Mouse (Mus musculus) neural tube, embryonic 14.5 days (tissue): ENCODE measurements at regions not wholly inside any gene's neighbourhood (a gene's known extent, or its start where the extent isn't known, plus 50 kb on each side); places are given as distances from the start of the nearest gene placed in this dataset.

ENCODE experiments used
- ATAC-seq: fragments of 200-750 bp; cut with Nextera tagmentation; 2 replicates; pipeline ENCODE4 v1.8.0; 2017; ENCODE audit warnings: low read depth, mild to moderate bottlenecking, moderate TSS enrichment, moderate library complexity
- H3K27ac ChIP-seq: fragments of 300-500 bp; sonication (generic); 2 replicates; pipeline ENCODE4 v1.5.1; 2014; ENCODE audit warnings: low read depth, mild to moderate bottlenecking, control low read depth, low read length, moderate library complexity, mixed read lengths
- H3K27me3 ChIP-seq: fragments of 300-500 bp; sonication (generic); 2 replicates; pipeline ENCODE4 v1.6.1; 2014; ENCODE audit warnings: low read length; ENCODE audit not compliant: control insufficient read depth, insufficient read depth
- H3K36me3 ChIP-seq: fragments of 300-500 bp; sonication (generic); 2 replicates; pipeline ENCODE4 v1.6.1; 2014; ENCODE audit warnings: low read length, mixed read lengths; ENCODE audit not compliant: control insufficient read depth, insufficient read depth
- H3K4me1 ChIP-seq: fragments of 300-500 bp; sonication (generic); 2 replicates; pipeline ENCODE4 v1.6.1; 2014; ENCODE audit warnings: low read length; ENCODE audit not compliant: control insufficient read depth, insufficient read depth
- H3K4me2 ChIP-seq: fragments of 300-500 bp; sonication (generic); 2 replicates; pipeline ENCODE4 v1.6.1; 2014; ENCODE audit warnings: mild to moderate bottlenecking, low read depth, low read length, control low read depth
- H3K4me3 ChIP-seq: fragments of 300-500 bp; sonication (generic); 2 replicates; pipeline ENCODE4 v1.5.1; 2014; ENCODE audit warnings: low read depth, low read length, control low read depth, mixed read lengths
- H3K9ac ChIP-seq: fragments of 300-500 bp; sonication (generic); replicated peaks from 2 replicates; pipeline ENCODE4 v1.6.1; 2014; ENCODE audit warnings: low read depth, mild to moderate bottlenecking, control low read depth, low read length, mixed read lengths
- H3K9me3 ChIP-seq: fragments of 300-500 bp; sonication (generic); 2 replicates; pipeline ENCODE4 v1.6.1; 2016; ENCODE audit warnings: low read length; ENCODE audit not compliant: control insufficient read depth
- WGBS: fragments of 180-500 bp; shearing (Covaris S2); extraction: QIAGEN DNeasy Blood & Tissue Kit; methylation state at CpG from one replicate; pipeline ENCODE4 v1.1.7; 2014; 5-methylcytosine and 5-hydroxymethylcytosine counted together

GRCm38 (mm10) chr10:43707011-43707410 is 128.9 kb downstream of the Cd24a start:
- no peaks in the 10 kb centered on the region for H3K27me3 ChIP-seq
- H3K4me1 ChIP-seq, result no peaks in the 10 kb centered on the region
- H3K4me2 ChIP-seq, result no peak overlapping the region
- H3K27ac ChIP-seq, result no peak overlapping the region
- no peak for ATAC-seq
- 86% methylated on average over 5 of the region's 5 CpGs for WGBS
- no peak overlapping the region for H3K4me3 ChIP-seq
- no peak overlapping the region for H3K9ac ChIP-seq
- no peaks in the 10 kb centered on the region for H3K36me3 ChIP-seq
- H3K9me3 ChIP-seq, result no peaks in the 10 kb centered on the region

- no peak overlapping the region for H3K27ac ChIP-seq
- H3K27me3 ChIP-seq, result no peaks in the 10 kb centered on the region
- no peaks in the 10 kb centered on the region for H3K36me3 ChIP-seq
- H3K4me2 ChIP-seq, result no peak overlapping the region
- no peak for ATAC-seq
- H3K4me1 ChIP-seq, result no peaks in the 10 kb centered on the region
- H3K9ac ChIP-seq, result no peak overlapping the region
- no peaks in the 10 kb centered on the region for H3K9me3 ChIP-seq
- WGBS, result 56% methylated on average over 15 of the region's 15 CpGs
- no peak overlapping the region for H3K4me3 ChIP-seq
These were observed 129.8 kb downstream of the Cd24a start for GRCm38 (mm10) chr10:43707821-43708373.

- Histone ChIP-seq H3K36me3 (no peaks in the 10 kb centered on the region), H3K27ac (no peak overlapping the region), H3K9me3 (no peaks in the 10 kb centered on the region), H3K27me3 (no peaks in the 10 kb centered on the region), H3K9ac (no peak overlapping the region), H3K4me2 (no peak overlapping the region), H3K4me1 (no peaks in the 10 kb centered on the region), H3K4me3 (no peak overlapping the region)
- 95% methylated on average over 6 of the region's 6 CpGs for WGBS
- no peak for ATAC-seq
These were observed 131.4 kb downstream of the Cd24a start for GRCm38 (mm10) chr10:43709278-43710033.

- Histone ChIP-seq H3K9ac (no peak overlapping the region), H3K4me1 (no peaks in the 10 kb centered on the region), H3K27ac (no peak overlapping the region), H3K4me3 (no peak overlapping the region), H3K9me3 (no peaks in the 10 kb centered on the region), H3K36me3 (no peaks in the 10 kb centered on the region), H3K4me2 (no peak overlapping the region), H3K27me3 (no peaks in the 10 kb centered on the region)
- 92% methylated on average over 8 of the region's 8 CpGs for WGBS
- no peak for ATAC-seq
These were observed 132.3 kb downstream of the Cd24a start for GRCm38 (mm10) chr10:43710186-43710885.

- 91% methylated on average over 2 of the region's 2 CpGs for WGBS
- Histone ChIP-seq H3K9ac (no peak overlapping the region), H3K36me3 (no peaks in the 10 kb centered on the region), H3K4me3 (no peak overlapping the region), H3K9me3 (no peaks in the 10 kb centered on the region), H3K27ac (no peak overlapping the region), H3K4me1 (no peaks in the 10 kb centered on the region), H3K4me2 (no peak overlapping the region), H3K27me3 (no peaks in the 10 kb centered on the region)
- ATAC-seq, result no peak
These were observed 132.8 kb downstream of the Cd24a start for GRCm38 (mm10) chr10:43710886-43711256.

GRCm38 (mm10) chr10:43712657-43713056 is 134.6 kb downstream of the Cd24a start:
- Histone ChIP-seq H3K4me3 (no peak overlapping the region), H3K27ac (no peak overlapping the region), H3K4me2 (no peak overlapping the region), H3K27me3 (no peaks in the 10 kb centered on the region), H3K9me3 (no peaks in the 10 kb centered on the region), H3K36me3 (no peaks in the 10 kb centered on the region), H3K9ac (no peak overlapping the region), H3K4me1 (no peaks in the 10 kb centered on the region)
- ATAC-seq, result no peak

GRCm38 (mm10) chr10:43718768-43719167 is 140.7 kb downstream of the Cd24a start:
- WGBS, result 76% methylated on average over 13 of the region's 13 CpGs
- Histone ChIP-seq H3K9ac (no peak overlapping the region), H3K4me2 (no peak overlapping the region), H3K9me3 (no peaks in the 10 kb centered on the region), H3K36me3 (no peaks in the 10 kb centered on the region), H3K27ac (no peak overlapping the region), H3K27me3 (no peaks in the 10 kb centered on the region), H3K4me1 (peaks cover 13% of the 10 kb centered on the region; the same call in 1 of the 2 replicates), H3K4me3 (no peak overlapping the region)
- no peak for ATAC-seq

- Histone ChIP-seq H3K27ac (no peak overlapping the region), H3K4me3 (no peak overlapping the region), H3K36me3 (no peaks in the 10 kb centered on the region), H3K9ac (no peak overlapping the region), H3K27me3 (no peaks in the 10 kb centered on the region), H3K9me3 (no peaks in the 10 kb centered on the region), H3K4me1 (peaks cover 14% of the 10 kb centered on the region; the same call in 1 of the 2 replicates), H3K4me2 (no peak overlapping the region)
- ATAC-seq, result no peak
- WGBS, result 73% methylated on average over 4 of the region's 4 CpGs
These were observed 143.3 kb downstream of the Cd24a start for GRCm38 (mm10) chr10:43721356-43721755.

GRCm38 (mm10) chr10:43722164-43722563 is 144.1 kb downstream of the Cd24a start:
- no peaks in the 10 kb centered on the region for H3K36me3 ChIP-seq
- peaks cover 14% of the 10 kb centered on the region; the same call in 1 of the 2 replicates for H3K4me1 ChIP-seq
- no peak overlapping the region; the same call in 1 of the 2 replicates for H3K27ac ChIP-seq
- no peaks in the 10 kb centered on the region for H3K27me3 ChIP-seq
- 4% methylated on average over 3 of the region's 3 CpGs for WGBS
- H3K9ac ChIP-seq, result no peak overlapping the region
- ATAC-seq, result peak; percentile 15; the same call in 1 of the 2 replicates
- H3K4me2 ChIP-seq, result peak overlapping the region; percentile 71
- H3K4me3 ChIP-seq, result no peak overlapping the region
- H3K9me3 ChIP-seq, result no peaks in the 10 kb centered on the region
